Mouse (Mus musculus) layer of hippocampus, postnatal 25 days (tissue): Measurements from ENCODE around the gene Sh3gl1. TPM values are rescaled to one million over a fixed set of nuclear protein-coding genes. Genes with fewer than 3 reads are reported as not detected.

Source experiments
- DNase-seq, 2 experiments: peaks; one replicate each; pipeline ENCODE4 v3.0.0; 2022; ENCODE audit warnings: mixed read lengths in 2 of 2, low spot score in 1 of 2; ENCODE audit errors: extremely low spot score in 1 of 2
- total RNA-seq, 2 experiments: library from RNA; stranded (reverse); gene quantifications; 2 replicates each; pipeline ENCODE4 v1.2.3; 2021

The Sh3gl1 gene
- total RNA-seq, 2 experiments from 2014 or later, result 63.1 to 64.0 TPM

DNA sequence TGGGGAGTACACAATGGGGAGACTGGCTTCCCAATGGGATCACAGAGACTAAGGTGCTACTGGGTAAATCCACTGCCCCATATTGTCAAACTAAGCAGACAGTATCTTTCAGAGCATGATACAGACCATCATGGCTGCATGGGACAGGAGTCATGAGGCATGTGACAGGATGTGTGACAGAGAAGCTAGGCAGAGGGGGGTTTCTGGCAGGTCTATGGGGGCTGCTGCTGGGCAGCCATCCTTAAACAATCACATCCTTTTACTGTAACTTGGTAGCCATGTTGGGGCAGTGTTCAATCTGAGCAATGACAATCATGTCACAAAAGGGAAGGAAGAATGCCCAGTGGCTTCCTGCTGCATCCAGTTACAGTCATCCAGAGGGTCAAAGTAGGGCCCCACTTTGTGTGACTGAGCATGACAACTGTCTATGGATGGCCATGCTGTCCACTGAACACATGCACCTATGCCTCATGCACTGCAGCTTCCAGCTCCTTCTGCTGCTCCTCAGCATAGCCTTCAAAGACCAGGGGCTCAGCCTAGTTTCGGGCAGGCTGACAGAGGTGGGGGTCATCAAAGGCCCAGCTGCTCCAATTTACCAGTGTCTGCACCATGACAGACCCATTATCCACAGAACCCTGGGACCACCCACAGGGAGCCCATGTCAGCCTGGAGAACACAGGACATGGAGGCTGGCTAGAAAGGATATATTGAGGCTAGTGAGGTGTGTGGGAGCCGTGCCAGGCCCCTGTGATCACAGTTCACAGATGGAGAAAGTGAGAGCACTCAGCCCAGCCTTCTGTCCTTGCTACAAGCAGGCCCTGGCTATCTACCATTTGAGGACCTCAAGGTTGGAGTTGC lies 14.1 kb downstream of the Sh3gl1 start:
- DNase-seq, result no peak

DNA sequence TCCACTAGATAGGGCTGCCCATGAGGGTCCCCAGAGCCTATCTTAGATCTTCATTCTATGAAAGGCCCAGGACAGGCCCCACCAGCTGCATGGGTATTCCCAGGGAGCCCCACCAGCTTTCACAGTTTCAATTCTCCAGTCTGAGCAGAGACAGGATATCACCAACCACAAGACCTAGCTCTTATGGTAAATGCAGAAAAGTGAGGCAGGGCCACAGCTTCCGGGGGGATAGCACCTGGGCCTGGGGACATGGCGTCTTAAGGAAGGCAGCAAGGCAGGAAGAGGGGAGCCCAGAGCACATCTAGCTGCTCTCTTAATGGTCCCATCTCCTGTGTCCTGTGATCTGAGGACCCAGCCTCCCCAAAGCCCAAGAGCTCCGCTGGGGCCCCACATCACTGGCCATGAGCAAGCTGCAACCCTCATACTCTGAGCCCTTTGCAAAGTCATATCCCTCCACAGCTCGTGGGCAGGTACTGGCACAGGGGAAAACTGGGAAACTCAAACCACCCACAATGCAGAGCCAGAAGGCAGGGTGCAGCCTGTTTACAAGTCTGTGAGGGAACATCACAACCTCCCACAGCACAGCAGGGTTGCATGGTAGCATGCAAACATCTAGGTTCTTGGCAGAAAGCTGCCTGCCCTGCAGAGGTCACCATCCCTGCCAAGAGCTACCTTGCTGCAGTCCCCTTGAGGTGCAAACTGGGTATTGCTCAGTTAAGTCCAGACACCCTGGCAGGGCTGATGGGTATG lies 15.1 kb downstream of the Sh3gl1 start:
- no peak for DNase-seq

DNA sequence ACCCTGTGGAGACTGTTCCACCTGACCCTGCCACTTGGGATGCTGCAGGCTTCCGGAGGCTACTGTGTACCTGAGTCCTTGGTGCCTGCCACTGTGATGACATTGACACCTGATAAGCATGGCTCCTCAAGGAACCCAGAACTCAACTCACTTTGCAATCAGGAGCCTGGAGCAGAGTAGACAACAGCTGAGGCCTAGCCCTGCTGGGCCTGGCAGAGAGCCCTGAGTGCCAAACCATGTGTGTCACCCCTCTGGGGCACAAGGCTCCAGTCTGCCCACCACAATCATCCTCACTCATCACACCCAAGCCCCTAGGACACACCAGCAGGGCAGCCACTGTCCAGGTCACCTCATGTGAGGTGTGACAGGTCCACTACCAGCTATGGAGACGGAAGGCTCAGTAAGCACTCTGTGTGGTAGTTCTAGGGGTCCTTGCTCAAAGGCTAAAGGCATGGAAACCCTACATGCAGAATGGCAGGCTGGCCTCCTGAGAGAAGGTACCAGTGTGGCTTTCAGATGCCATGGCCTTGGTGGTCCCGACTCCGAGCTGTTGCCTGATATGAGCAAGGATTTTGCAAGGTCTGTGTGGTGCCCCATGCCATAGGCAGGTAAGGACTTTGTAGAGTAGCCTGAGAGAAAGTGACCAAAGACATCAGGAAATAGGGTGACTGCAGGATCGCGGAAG lies 15.9 kb downstream of the Sh3gl1 start:
- no peak for DNase-seq

DNA sequence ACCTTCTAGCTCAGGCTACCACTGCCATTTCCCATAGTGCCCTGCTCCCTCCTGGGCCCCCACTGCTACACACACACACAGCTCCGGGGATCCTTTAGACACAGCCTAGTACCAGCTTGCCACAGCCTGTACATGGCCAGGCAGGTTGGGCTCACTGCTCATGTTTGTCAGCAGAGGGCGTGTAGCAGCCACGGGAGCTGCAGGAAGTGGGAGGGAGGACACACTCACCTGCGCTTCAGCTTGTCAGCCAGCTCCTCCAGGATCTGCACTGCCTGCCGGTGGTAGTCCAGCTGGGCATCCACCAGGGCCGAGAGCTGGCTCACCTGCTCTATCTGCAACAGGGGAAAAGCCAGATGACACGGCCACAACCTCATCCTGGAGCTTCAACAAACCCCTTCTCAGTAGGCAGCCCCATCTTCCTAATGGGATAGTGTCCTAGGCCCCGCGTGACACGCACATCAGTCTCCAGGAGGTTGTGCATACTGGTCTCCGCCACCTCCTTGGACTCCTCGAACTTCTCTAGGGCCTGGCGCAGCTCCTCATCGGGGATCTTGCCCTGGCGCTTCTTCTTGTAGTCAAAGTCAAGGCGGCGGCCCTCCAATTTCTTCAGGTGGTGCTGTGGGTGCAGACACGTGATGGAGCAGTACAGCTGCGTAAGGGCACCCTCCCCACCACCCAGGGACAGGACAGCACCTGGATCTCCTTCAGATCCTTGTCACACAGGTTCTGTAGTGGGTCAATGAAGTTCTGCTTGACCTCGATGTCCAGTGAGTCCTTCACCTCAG lies 17.9 kb downstream of the Sh3gl1 start:
- DNase-seq, result no peak

DNA sequence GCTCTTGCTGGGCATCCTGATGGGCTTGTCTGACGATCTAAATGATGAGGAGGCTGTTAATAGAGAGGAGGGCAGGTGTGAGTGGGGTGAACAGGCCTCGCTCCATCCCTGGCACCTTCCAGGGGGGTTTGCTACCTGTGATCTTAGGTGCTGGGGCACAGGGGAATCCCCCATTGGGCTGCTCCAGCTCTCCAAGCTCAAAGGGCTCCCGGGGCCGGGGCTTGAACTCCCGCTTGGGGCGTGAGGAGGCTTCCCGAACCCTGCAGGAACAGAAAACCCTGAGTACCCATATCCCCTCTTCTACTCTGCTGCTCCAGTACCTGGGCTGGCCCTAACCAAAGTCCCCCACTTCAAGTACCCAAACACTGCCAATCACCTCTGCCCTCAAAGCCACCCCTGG lies 18.6 kb downstream of the Sh3gl1 start:
- no peak for DNase-seq

DNA sequence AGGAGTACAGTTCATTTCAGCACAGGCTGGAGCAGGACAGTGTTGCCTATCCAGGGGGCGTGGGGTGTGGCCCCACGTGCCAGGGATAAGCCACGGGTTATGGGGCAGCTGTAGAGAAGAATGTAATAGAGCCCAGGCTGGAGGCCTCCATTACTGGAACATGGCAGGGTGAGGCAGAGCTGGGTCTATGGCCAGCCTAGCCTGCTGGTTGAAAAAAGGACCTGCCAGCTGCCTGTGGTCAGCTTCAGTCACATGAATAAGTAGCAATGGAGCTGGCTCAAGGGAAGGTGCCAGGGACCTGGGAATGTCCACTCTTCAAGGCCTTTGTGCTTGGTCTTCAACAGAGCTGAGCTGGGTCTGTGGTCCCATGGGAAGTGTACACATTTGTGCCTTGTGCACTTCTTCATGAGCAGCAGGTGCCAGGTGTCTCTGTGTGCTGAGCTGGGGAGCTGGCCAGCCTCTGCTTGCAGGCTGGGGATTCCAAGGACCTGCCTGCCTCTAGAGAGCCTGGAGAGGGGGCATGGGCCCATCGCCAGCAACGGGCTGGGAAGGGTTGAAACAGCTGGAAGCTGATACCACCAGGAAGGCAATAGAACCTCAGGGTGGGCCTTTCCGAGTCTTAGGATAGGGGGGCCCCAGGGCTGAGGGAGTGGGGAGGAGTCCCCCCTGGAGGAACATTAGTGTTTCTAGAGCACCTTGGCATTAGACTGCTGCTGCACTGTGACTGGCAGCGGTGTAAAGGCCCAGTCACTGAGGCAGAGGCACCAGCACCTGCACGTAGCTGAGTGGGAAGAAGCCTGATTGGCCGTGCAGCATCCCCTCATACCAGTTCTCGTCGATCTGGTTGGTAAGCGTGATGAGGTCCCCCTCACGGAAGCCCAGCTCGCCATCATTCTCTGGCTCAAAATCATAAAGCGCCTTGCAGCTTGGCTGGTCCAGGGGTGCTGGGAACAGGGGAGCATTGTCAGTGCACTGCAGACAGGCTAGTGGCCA lies 19.3 kb downstream of the Sh3gl1 start:
- no peak for DNase-seq

DNA sequence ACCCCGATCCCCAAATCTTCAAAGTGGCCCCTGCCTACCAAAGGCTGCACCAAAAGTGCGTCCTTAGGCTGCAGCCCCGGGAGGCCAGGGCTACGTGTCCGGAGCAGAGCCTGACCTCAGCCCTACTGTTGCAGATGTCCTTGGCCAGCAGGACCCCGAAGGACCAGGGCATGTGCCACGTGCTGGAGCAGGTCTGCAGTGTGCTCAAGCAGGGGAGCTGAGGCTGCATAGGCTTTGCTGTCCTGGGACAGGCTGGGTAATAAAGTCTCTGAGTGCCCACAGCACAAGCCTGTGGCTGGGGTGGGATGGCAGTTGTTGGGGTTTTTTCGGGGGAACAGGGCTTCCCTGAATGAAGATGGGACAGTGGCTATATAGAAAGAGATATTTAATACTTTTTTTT lies 20.1 kb downstream of the Sh3gl1 start:
- no peak for DNase-seq

DNA sequence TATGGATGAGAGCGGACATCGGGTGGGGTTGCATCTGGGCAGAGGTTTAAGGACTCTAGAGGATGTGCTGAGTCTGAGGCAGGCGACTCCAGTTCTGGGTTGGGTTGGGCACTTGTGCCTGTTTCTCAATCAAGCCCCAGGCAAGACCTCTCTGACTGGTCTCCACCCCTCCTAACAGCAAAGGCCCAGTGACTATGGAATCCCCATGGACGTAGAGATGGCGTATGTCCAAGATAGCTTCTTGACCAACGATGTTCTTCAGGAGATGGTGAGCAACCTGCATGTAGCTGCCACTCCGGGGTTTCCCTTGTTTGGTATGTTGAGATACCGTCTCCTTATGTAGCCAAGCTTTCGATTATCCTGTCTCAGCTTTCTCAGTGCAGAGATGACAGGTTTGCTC lies 21.1 kb downstream of the Sh3gl1 start:
- DNase-seq, result no peak

DNA sequence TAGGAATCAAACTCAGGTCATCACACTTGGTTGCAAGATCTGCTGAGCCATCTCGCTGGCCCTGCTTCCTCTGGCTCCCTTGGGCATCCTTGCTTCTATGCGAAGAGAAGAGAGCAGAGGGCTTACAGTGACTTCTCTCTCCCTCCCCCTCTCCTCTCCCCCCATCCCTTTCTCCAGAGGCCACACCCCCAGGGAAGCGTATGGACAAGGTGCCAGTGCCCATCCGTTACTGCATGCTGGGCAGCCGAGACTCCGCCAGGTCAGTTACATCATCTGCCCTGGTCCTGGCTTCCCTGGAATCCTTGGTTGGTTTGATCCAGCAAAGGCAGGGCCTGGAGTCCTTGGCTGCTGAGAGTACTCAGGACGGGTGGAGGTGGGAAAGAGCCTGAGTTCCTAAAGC lies 25.0 kb downstream of the Sh3gl1 start:
- DNase-seq, result no peak

DNA sequence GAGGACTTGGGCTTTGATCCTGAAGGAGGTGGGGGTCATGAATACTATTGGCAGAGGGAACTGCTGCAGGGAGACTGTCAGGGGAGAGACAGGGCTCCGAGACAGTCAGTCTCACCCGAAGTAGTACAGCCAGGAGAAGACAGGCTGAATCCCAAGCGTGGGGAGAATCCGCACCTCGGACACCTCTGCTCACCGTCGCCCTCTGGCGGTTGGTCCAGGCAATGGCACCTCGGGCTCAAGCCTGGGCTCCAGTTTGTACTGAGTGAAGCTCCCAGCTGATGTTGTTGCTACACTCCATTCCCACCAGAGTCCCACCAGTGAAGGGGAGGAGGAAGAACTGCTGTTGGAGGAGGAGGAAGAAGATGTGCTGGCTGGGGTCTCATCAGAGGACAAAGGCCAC lies 25.8 kb downstream of the Sh3gl1 start:
- peak; percentile 71 to 88 for DNase-seq

DNA sequence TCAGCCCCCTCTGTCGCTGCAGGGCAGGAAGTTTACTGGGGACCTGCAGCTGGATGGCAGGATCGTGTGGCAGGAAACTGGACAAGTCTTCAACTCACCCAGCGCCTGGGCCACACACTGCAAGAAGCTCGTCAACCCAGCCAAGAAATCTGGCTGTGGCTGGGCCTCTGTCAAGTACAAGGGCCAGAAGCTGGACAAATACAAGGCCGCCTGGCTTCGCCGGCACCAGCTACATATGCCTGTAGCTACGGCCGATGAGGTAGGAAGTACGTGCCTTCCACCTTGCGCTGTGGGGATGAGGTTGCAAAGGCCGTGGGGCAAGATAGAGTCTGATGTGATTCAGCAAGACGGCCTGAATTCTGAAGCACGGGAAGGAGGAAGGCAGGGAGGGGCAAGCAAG lies 26.2 kb downstream of the Sh3gl1 start:
- no peak for DNase-seq

DNA sequence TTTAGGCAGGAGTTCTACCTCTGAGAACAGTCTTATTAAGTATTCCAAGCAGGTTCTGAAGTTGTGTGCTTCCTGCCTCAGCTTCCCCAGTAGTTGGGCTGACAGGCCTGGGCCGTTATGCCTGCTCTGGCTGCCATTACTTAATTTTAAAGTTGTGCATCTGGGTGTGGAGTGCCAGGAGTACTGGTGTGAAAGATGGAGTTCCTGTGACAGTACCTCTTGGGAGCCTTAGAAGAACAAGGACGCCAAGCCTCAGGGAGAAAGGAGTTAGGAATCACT lies 26.5 kb downstream of the Sh3gl1 start:
- DNase-seq, result no peak

DNA sequence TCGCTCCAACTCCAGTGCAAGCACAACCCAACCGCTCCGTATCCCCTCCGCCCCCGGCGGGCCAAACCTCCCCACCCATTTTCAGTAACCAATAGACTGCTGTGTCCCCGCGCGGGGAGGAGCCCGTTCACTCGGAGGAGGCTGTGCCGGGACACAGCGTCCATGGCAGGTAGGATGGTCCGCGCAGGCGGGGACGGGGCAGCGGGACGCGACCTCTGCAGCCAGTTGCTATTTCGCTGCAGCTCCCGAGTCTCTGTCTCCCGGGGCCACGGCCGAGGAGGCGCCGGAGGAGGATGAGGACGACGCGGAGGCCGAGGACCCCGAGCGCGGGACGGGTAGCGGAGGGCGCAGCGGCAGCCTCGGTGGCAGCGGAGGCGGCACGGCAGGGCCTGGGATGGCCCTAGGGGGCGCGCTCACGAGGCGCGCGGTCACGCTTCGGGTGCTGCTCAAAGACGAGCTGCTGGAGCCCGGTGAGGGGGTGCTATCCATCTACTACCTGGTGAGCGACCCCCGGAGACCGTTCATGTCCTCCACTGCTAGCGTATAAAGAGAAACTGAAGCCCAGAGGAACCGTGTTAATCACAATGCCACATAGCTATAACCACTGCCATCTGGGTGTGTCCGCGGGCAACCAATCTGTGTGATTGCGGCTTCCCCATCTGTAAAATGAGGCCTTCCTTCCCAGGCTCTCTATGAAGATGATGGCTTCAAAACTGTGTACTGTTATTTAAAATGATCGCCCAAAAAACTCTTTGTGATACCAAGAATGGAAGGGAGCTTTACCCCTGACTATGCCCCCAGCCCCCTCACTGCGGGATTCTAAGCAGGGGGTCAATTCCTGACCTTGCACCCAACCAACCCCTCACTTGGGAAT lies 27.1 kb downstream of the Sh3gl1 start:
- DNase-seq, result peak; percentile 81 to 88

DNA sequence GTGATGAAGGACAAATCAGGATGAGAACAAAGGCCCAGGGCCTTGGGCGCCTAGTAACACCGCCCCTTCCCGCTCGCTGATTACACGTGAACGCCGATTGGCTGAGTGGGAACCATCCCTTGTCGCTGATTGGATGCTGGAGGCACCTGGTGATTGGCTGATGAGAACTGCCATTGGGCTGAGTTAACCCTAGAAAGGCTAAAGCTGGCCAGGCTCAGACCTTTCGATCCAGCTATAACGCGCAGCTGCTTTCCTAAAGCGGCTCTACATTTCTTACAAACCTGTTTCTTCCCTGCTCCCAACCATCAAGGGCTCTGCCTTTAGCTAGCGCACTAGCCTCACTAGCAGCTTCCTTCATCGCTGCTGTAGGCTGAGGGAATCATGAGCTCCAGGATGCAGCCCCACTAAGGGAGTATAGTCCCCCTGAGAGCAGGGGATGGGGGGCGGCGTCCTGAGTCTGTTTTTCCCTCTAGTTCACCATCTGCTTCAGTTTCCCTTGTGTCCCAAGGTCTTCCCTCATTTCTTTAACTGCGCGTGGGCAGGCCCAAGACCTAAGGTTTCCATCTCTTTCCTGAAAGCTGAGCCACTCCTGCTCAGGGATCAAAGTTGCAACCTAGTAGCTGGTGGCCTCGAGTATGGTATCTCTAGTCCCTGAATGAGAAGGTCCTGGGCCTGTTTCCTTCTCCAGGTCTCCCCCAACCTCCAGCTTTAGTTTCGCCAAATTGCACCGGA lies 27.9 kb downstream of the Sh3gl1 start:
- peak; percentile 69 to 73 for DNase-seq

DNA sequence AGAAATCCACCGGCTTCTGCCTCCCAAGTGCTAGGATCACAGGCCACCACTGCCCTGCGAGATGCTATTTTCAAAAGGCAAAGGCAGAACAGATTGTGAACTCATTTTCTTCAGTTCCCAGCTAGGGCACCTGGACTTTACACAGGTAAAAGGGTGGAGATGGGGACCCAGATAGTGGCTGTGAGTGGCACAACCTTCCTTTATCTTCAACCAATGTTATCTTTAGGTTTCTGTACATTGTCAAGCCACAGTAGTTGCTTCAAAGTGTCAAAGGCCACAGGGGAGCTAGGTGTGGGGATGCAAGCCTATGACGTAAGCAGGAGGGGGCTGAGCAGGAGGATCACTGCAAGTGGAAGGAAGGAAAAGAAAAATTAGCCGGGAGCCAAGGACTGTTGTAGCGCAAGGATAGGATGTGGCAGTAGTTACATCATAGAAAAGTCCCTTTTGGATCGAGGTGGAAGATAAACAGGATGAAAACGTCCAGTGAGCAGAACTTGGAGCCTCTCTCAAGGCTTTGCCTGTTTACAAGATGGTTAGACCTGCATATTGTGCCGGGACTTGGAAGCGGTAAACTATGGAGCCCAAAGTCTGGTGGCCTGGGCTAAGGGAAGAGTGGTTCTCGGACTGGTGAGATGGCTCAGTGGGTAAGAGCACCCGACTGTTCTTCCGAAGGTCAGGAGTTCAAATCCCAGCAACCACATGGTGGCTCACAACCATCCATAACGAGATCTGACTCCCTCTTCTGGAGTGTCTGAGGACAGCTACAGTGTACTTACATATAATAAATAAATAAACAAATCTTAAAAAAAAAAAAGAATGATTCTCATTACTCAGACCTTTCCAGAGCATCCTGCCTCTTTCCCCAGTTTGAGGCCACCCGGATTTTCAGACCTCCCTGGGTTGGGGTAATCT lies 28.7 kb downstream of the Sh3gl1 start:
- DNase-seq, result no peak

DNA sequence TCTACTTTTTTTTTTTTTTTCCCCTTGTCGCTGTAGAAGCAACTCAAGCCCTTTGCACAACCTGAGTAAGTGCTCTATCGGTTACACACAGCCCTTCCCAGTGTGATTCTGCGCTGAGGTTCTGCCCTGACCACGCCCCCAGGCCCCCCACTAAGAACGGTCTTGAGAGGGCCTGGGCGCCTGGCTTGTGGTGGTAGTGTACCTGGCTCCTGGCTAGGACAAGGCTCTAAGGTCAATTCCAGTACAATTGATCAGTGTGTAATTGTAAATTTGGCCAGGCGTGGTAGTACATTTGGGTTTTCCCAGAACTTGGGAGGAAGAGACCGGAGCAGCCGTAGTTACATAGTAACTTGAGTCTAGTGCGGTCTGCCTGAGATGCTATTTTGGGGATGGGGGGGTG lies 29.5 kb downstream of the Sh3gl1 start:
- no peak for DNase-seq
